Mouse (Mus musculus) CH12.LX (cell line): ENCODE measurements at regions not wholly inside any gene's neighbourhood (a gene's known extent, or its start where the extent isn't known, plus 50 kb on each side); places are given as distances from the start of the nearest gene placed in this dataset.

ENCODE experiments used
- DNase-seq: peaks from one replicate; pipeline ENCODE4 v3.0.0-alpha.2; 2013; ENCODE audit errors: extremely low read depth
- H3K27ac ChIP-seq: 2 replicates; pipeline ENCODE4 v1.5.1; 2012; ENCODE audit warnings: low read depth, mild to moderate bottlenecking, control low read depth, moderate library complexity; ENCODE audit not compliant: insufficient read depth
- H3K27me3 ChIP-seq: replicated peaks from 2 replicates; pipeline ENCODE3; 2012; ENCODE audit warnings: inconsistent platforms
- H3K36me3 ChIP-seq, 2 experiments: replicated peaks in 1 of 2; 2 replicates each; pipeline versions ENCODE3 to v1.6.1; 2012; ENCODE audit warnings: inconsistent platforms in 1 of 2, low read length in 1 of 2, mild to moderate bottlenecking in 1 of 2, mixed read lengths in 1 of 2, moderate library complexity in 1 of 2; ENCODE audit not compliant: control insufficient read depth in 1 of 2, insufficient read depth in 1 of 2
- H3K4me1 ChIP-seq, 2 experiments: 2 replicates each; pipeline ENCODE4 v1.6.1; 2012; ENCODE audit warnings: inconsistent platforms in 1 of 2, moderate library complexity in 1 of 2; ENCODE audit not compliant: insufficient read depth in 2 of 2, control insufficient read depth in 1 of 2
- H3K4me2 ChIP-seq: 2 replicates; pipeline ENCODE4 v1.6.1; 2012; ENCODE audit warnings: low read depth, mild to moderate bottlenecking, control low read depth; ENCODE audit not compliant: poor library complexity, insufficient read depth, severe bottlenecking
- H3K4me3 ChIP-seq, 3 experiments: fragments of 150-350 bp in 1 of 3; sonication (generic) in 1 of 3; replicated peaks in 1 of 3; 2 replicates each; pipeline versions ENCODE3 to v1.5.1; 2011 to 2012; ENCODE audit warnings: low read depth in 2 of 3, low read length in 2 of 3, mild to moderate bottlenecking in 2 of 3, moderate library complexity in 2 of 3, control low read depth in 1 of 3, improper control_type of control experiment in 1 of 3, inconsistent platforms in 1 of 3, mixed read lengths in 1 of 3; ENCODE audit not compliant: poor library complexity in 1 of 3
- H3K79me2 ChIP-seq: replicated peaks from 2 replicates; pipeline ENCODE4 v1.6.1; 2012; ENCODE audit warnings: mild to moderate bottlenecking, moderate library complexity; ENCODE audit not compliant: control insufficient read depth, poor library complexity, insufficient read depth, severe bottlenecking; ENCODE audit errors: extremely low read depth
- H3K9ac ChIP-seq: 2 replicates; pipeline ENCODE4 v1.6.1; 2012; ENCODE audit warnings: low read depth, mild to moderate bottlenecking, control low read depth, moderate library complexity; ENCODE audit not compliant: insufficient read depth
- H3K9me3 ChIP-seq: replicated peaks from 2 replicates; pipeline ENCODE3; 2012; ENCODE audit warnings: low read length, inconsistent platforms, mixed read lengths
- BHLHE40 ChIP-seq: IDR thresholded peaks from 2 replicates; pipeline ENCODE4 v1.6.1; 2011; ENCODE audit warnings: mild to moderate bottlenecking, low read depth, low read length, improper control_type of control experiment
- CTCF ChIP-seq, 2 experiments: IDR thresholded peaks in 1 of 2; conservative IDR thresholded peaks in 1 of 2; 2 replicates each; pipeline ENCODE4 v1.5.1; 2011 to 2012; ENCODE audit warnings: low read depth in 2 of 2, low read length in 2 of 2, improper control_type of control experiment in 1 of 2, inconsistent platforms in 1 of 2, mild to moderate bottlenecking in 1 of 2, moderate library complexity in 1 of 2
- E2F4 ChIP-seq: IDR thresholded peaks from 2 replicates; pipeline ENCODE4 v1.6.1; 2011; ENCODE audit warnings: low read depth, low read length, improper control_type of control experiment; ENCODE audit not compliant: insufficient replicate concordance
- ELF1 ChIP-seq: IDR thresholded peaks from 2 replicates; pipeline ENCODE4 v1.6.1; 2014; ENCODE audit warnings: low read depth, mild to moderate bottlenecking, inconsistent platforms, low read length, improper control_type of control experiment
- EP300 ChIP-seq: IDR thresholded peaks from 2 replicates; pipeline ENCODE4 v1.6.1; 2011; ENCODE audit warnings: low read length, improper control_type of control experiment
- HCFC1 ChIP-seq: IDR thresholded peaks from 2 replicates; pipeline ENCODE4 v1.6.1; 2012; ENCODE audit warnings: low read depth, mild to moderate bottlenecking, inconsistent platforms, low read length, improper control_type of control experiment
- IRF4 ChIP-seq: IDR thresholded peaks from 2 replicates; pipeline ENCODE4 v1.6.1; 2014; ENCODE audit warnings: low read depth, mild to moderate bottlenecking, inconsistent platforms, low read length, improper control_type of control experiment
- JUN ChIP-seq: IDR thresholded peaks from 2 replicates; pipeline ENCODE4 v1.6.1; 2011; ENCODE audit warnings: low read depth, mild to moderate bottlenecking, low read length, improper control_type of control experiment, moderate library complexity; ENCODE audit not compliant: insufficient read depth
- JUND ChIP-seq: conservative IDR thresholded peaks from 2 replicates; pipeline ENCODE4 v1.6.1; 2011; ENCODE audit warnings: low read depth, low read length, improper control_type of control experiment
- MEF2A ChIP-seq: IDR thresholded peaks from 2 replicates; pipeline ENCODE4 v1.6.1; 2014; ENCODE audit warnings: low read depth, mild to moderate bottlenecking, inconsistent platforms, low read length, improper control_type of control experiment, borderline replicate concordance
- MYC ChIP-seq: IDR thresholded peaks from 2 replicates; pipeline ENCODE4 v1.6.1; 2011; ENCODE audit warnings: low read depth, mild to moderate bottlenecking, improper control_type of control experiment, low read length
- NELFE ChIP-seq: IDR thresholded peaks from 2 replicates; pipeline ENCODE4 v1.6.1; 2011; ENCODE audit warnings: low read depth, low read length, improper control_type of control experiment
- NRF1 ChIP-seq: IDR thresholded peaks from 2 replicates; pipeline ENCODE4 v1.6.1; 2014; ENCODE audit warnings: low read depth, mild to moderate bottlenecking, inconsistent platforms, low read length, improper control_type of control experiment, moderate library complexity
- PAX5 ChIP-seq: IDR thresholded peaks from 2 replicates; pipeline ENCODE4 v1.6.1; 2012; ENCODE audit warnings: low read length, inconsistent platforms, mixed read lengths
- POLR2A ChIP-seq: IDR thresholded peaks from 2 replicates; pipeline ENCODE4 v1.6.1; 2011; ENCODE audit warnings: low read depth, mild to moderate bottlenecking, improper control_type of control experiment, low read length
- RCOR1 ChIP-seq: conservative IDR thresholded peaks from 2 replicates; pipeline ENCODE4 v1.6.1; 2012; ENCODE audit warnings: low read depth, mild to moderate bottlenecking, inconsistent platforms, low read length, improper control_type of control experiment
- SMC3 ChIP-seq: IDR thresholded peaks from 2 replicates; pipeline ENCODE4 v1.6.1; 2011; ENCODE audit warnings: low read depth, low read length, improper control_type of control experiment
- TBP ChIP-seq: conservative IDR thresholded peaks from 2 replicates; pipeline ENCODE4 v1.6.1; 2011; ENCODE audit warnings: low read depth, low read length, improper control_type of control experiment
- ZC3H11A ChIP-seq: IDR thresholded peaks from 2 replicates; pipeline ENCODE4 v1.6.1; 2012; ENCODE audit warnings: low read depth, mild to moderate bottlenecking, inconsistent platforms, low read length, improper control_type of control experiment
- dilution Hi-C: fragments of 300-500 bp; cut with MboI; formaldehyde crosslinking; loops from 2 replicates; pipeline ENCODE4 v1.14.3; 2020; ENCODE audit warnings: low sequenced_read_pairs; ENCODE audit not compliant: extremely low pct_unique_long_range_greater_than_20kb, extremely low pct_ligation_motif_present
- in situ Hi-C: fragments of 300-500 bp; cut with MboI; formaldehyde crosslinking; loops from 3 replicates; pipeline ENCODE4 v1.14.3; 2019; ENCODE audit warnings: low sequenced_read_pairs, low pct_ligation_motif_present, low pct_unique_long_range_greater_than_20kb, mixed read lengths

DNA sequence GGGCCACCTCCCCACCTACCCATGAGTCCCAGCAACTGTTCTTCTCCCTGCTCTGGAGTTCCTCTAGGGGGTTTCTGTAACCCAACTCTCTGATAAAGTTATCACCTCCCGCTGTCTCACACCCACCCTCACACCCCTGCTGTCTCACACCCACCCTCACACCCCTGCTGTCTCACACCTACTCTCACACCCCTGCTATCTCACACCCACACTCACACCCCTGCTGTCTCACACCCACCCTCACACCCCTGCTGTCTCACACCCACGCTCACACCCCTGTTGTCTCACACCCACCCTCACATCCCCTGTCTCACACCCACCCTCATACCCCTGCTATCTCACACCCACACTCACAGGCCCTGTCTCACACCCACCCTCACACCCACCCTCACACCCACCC is 67.4 kb upstream of the Atl2 start:
- no peaks in the 10 kb centered on the region for H3K9me3 ChIP-seq
- H3K4me3 ChIP-seq = no peak overlapping the region
- in situ Hi-C loops (no loop called here), dilution Hi-C loops (no loop called here)
- TF ChIP-seq MEF2A = no peak
- no peak for TF ChIP-seq CTCF (conservative IDR thresholded peaks at IDR 0.05 in 1 of 2, IDR thresholded peaks at IDR 0.05 in 1 of 2; ENCODE audit: low read depth in 2 of 2, low read length in 2 of 2)
- TF ChIP-seq HCFC1 = no peak
- TF ChIP-seq BHLHE40 = no peak
- no peak for TF ChIP-seq SMC3
- no peak for TF ChIP-seq MYC
- TF ChIP-seq PAX5 = no peak
- TF ChIP-seq E2F4 = no peak
- TF ChIP-seq POLR2A = no peak
- TF ChIP-seq TBP = no peak
- TF ChIP-seq ELF1 = no peak
- no peak for TF ChIP-seq NRF1
- H3K4me1 ChIP-seq = peaks cover 12 to 22% of the 10 kb centered on the region in 2 experiments
- H3K27me3 ChIP-seq = peaks cover 6% of the 10 kb centered on the region
- no peak overlapping the region for H3K27ac ChIP-seq
- DNase-seq = no peak
- no peaks in the 10 kb centered on the region for H3K36me3 ChIP-seq
- H3K4me2 ChIP-seq = no peak overlapping the region
- no peak overlapping the region for H3K9ac ChIP-seq
- H3K79me2 ChIP-seq = no peaks in the 10 kb centered on the region

DNA sequence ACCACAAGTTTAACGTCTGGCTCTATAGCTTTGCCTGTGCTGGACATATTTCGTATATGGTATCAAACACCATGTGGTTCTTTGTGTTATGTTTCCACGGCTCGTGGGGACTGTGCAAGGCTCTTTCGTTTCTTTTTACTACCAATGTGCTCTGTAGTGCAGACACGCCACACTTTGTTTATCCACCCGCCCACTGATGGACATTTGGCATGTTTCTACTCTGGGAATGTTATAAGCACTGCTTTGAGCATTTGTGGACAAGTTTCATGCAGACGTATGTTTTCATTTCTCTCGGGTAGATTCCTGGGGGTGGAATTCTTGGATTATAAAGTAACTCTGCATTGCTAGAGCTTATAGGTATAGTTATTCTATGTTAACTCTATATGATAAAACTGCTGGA is 65.5 kb upstream of the Atl2 start:
- no peak for TF ChIP-seq EP300
- no peak for TF ChIP-seq ELF1
- TF ChIP-seq HCFC1 = no peak
- no peak for TF ChIP-seq JUN
- no peak for TF ChIP-seq MEF2A
- TF ChIP-seq IRF4 = no peak
- TF ChIP-seq JUND = no peak
- no peak for TF ChIP-seq POLR2A
- no peak for TF ChIP-seq SMC3
- TF ChIP-seq ZC3H11A = no peak
- TF ChIP-seq CTCF (conservative IDR thresholded peaks at IDR 0.05 in 1 of 2, IDR thresholded peaks at IDR 0.05 in 1 of 2; ENCODE audit: low read depth in 2 of 2, low read length in 2 of 2) = no peak
- TF ChIP-seq E2F4 = no peak
- no peak for TF ChIP-seq NELFE
- no peak for TF ChIP-seq RCOR1
- TF ChIP-seq, all 38 proteins: peak for 0
- in situ Hi-C loops (no loop called here), dilution Hi-C loops (no loop called here)
- H3K9me3 ChIP-seq = no peaks in the 10 kb centered on the region
- no peak overlapping the region for H3K4me2 ChIP-seq
- no peak overlapping the region for H3K9ac ChIP-seq
- no peaks in the 10 kb centered on the region for H3K36me3 ChIP-seq
- no peaks in the 10 kb centered on the region for H3K79me2 ChIP-seq
- no peak overlapping the region for H3K4me3 ChIP-seq
- no peak overlapping the region for H3K27ac ChIP-seq
- peaks cover 6% of the 10 kb centered on the region for H3K27me3 ChIP-seq
- H3K4me1 ChIP-seq = peaks cover 11 to 24% of the 10 kb centered on the region in 2 experiments
- DNase-seq = no peak
